ENCODE assay signal across 10 mouse cellular contexts in genomic region chr17:28106352-28106751, GRCm38 (mm10). TPM values are rescaled to one million over a fixed set of nuclear protein-coding genes. Genes with fewer than 3 reads are reported as not detected.
DNase-seq lines count a peak whose midpoint lies in the region; TF ChIP-seq lines count a peak whose summit lies in the region.
"Had no signal": no experiment of that assay in that cellular context is flagged by ENCODE, and none has a peak within 500 bp of the region (broad histone marks: within the 10 kb centered on the region; RNA-seq: fewer than 3 reads in every experiment).

No protein-coding gene starts in this region.

- H3K27ac ChIP-seq in layer of hippocampus, adult 2 months, result no peak overlapping the region
- peak overlapping the region; percentile 65; the same call in 1 of the 2 replicates for H3K27ac ChIP-seq in embryonic facial prominence, embryonic 10.5 days (replicated peaks)

- H3K36me3 ChIP-seq in embryonic facial prominence, embryonic 10.5 days (replicated peaks), result no peaks in the 10 kb centered on the region

- 0 out of 2 replicates have a peak, but pooled peaks cover 8% of the 10 kb centered on the region for H3K9me3 ChIP-seq in embryonic facial prominence, embryonic 10.5 days

- TF ChIP-seq CTCF in layer of hippocampus, adult 2 months (conservative IDR thresholded peaks at IDR 0.05), result peak; percentile 63

- 78% methylated on average over 6 of the region's 6 CpGs for WGBS in embryonic facial prominence, embryonic 10.5 days

- peak; percentile 24 for DNase-seq in adrenal gland, postnatal 14 days
- DNase-seq in adrenal gland, postnatal 10 days, result no peak
- DNase-seq in layer of hippocampus, adult 2 months (ENCODE audit: low spot score in 2 of 2), result no peak
- DNase-seq in layer of hippocampus, adult 8-10 months (ENCODE audit: low spot score in 2 of 2), result no peak
- peak; percentile 58 for DNase-seq in A20 (ENCODE audit: low read depth, low spot score)
- no peak for DNase-seq in embryonic facial prominence, embryonic 10.5 days (ENCODE audit: low spot score)
- DNase-seq in ovary, postnatal 14 days (ENCODE audit: low spot score), result no peak
- no peak for DNase-seq in cerebellum, adult 11 months
- DNase-seq: adrenal gland, postnatal 36 days had no signal

- H3K4me3 ChIP-seq in layer of hippocampus, adult 2 months, result no peak overlapping the region
- no peak overlapping the region for H3K4me3 ChIP-seq in embryonic facial prominence, embryonic 10.5 days

- H3K4me1 ChIP-seq in embryonic facial prominence, embryonic 10.5 days, result peaks cover 42% of the 10 kb centered on the region

- H3K27me3 ChIP-seq in embryonic facial prominence, embryonic 10.5 days (replicated peaks; ENCODE audit: low read depth, poor library complexity, severe bottlenecking), result 0 out of 2 replicates have a peak, but pooled peaks cover 4% of the 10 kb centered on the region

RNA-seq across cellular contexts. Expression of gene Tcp11, which starts 25.9 kb away (rescaled TPM):
- not detected in 2 replicates for total RNA-seq in adrenal gland, postnatal 14 days (2021)
- under 1 TPM; 0.24 to 0.57 TPM for total RNA-seq in adrenal gland, postnatal 10 days (2021)
- under 1 TPM; 0.74 to 0.84 TPM for total RNA-seq in layer of hippocampus, adult 2 months (2021)
- total RNA-seq in layer of hippocampus, adult 8-10 months (2022), result 1 to 10 TPM in 1 of 4 experiments, under 1 TPM in 3; 0.97 to 2.2 (median 0.99) TPM
- polyA plus RNA-seq in embryonic facial prominence, embryonic 10.5 days (2016; fragmentation: Nextera tagmentation; extraction: Ambion mirVana), result 0.54 and 0.83 TPM in 2 replicates
- total RNA-seq: adrenal gland, postnatal 36 days had no signal

RNA-seq across cellular contexts. Expression of gene Scube3, which starts 35.6 kb away (rescaled TPM):
- 10.9 and 11.9 TPM in 2 replicates for total RNA-seq in adrenal gland, postnatal 14 days (2021)
- total RNA-seq in adrenal gland, postnatal 10 days (2021), result 10 to 100 TPM; 14.4 to 15.2 TPM
- 1 to 10 TPM; 1.1 TPM for total RNA-seq in layer of hippocampus, adult 2 months (2021)
- total RNA-seq in layer of hippocampus, adult 8-10 months (2022), result 1 to 10 TPM; 1.1 to 1.3 (median 1.2) TPM
- polyA plus RNA-seq in embryonic facial prominence, embryonic 10.5 days (2016; fragmentation: Nextera tagmentation; extraction: Ambion mirVana), result 8.7 and 9.7 TPM in 2 replicates
- total RNA-seq: megakaryocyte, adult 5-6 weeks had no signal

Comparison
In these comparisons a context has a peak if more than half of its experiments do, and no peak if none do; other contexts are left out.
1. DNase-seq: peak in adrenal gland, postnatal 14 days (single experiment) and A20 (single experiment); none in adrenal gland, postnatal 10 days (single experiment), layer of hippocampus, adult 2 months (0 of 2), layer of hippocampus, adult 8-10 months (0 of 2), embryonic facial prominence, embryonic 10.5 days (single experiment), ovary, postnatal 14 days (single experiment) and cerebellum, adult 11 months (single experiment).